Mouse (Mus musculus) embryonic facial prominence, embryonic 11.5 days (tissue): ENCODE measurements around the gene Ppp2r5e. TPM values are rescaled to one million over a fixed set of nuclear protein-coding genes. Genes with fewer than 3 reads are reported as not detected.

Source experiments
- ATAC-seq: fragments of 200-750 bp; cut with Nextera tagmentation; replicated peaks from 2 replicates; pipeline ENCODE4 v1.8.0; 2017; ENCODE audit warnings: low read depth; ENCODE audit not compliant: insufficient number of reproducible peaks, low FRiP score, low TSS enrichment
- DNase-seq: peaks from one replicate; pipeline ENCODE4 v3.0.0-alpha.2; 2015; ENCODE audit warnings: low spot score
- H3K27ac ChIP-seq: fragments of 300-500 bp; sonication (generic); replicated peaks from 2 replicates; pipeline ENCODE4 v1.5.1; 2014; ENCODE audit warnings: mild to moderate bottlenecking, low read depth, low read length, control low read depth
- H3K27me3 ChIP-seq: fragments of 300-500 bp; sonication (generic); 2 replicates; pipeline ENCODE4 v1.6.1; 2014; ENCODE audit warnings: mild to moderate bottlenecking, low read length, moderate library complexity, mixed read lengths; ENCODE audit not compliant: control insufficient read depth, insufficient read depth
- H3K36me3 ChIP-seq: fragments of 300-500 bp; sonication (generic); replicated peaks from 2 replicates; pipeline ENCODE4 v1.6.1; 2014; ENCODE audit warnings: low read depth, mild to moderate bottlenecking, low read length, moderate library complexity, mixed read lengths; ENCODE audit not compliant: control insufficient read depth, insufficient read depth
- H3K4me1 ChIP-seq: fragments of 300-500 bp; sonication (generic); 2 replicates; pipeline ENCODE4 v1.6.1; 2014; ENCODE audit warnings: low read length, mixed read lengths; ENCODE audit not compliant: control insufficient read depth, insufficient read depth
- H3K4me2 ChIP-seq: fragments of 300-500 bp; sonication (generic); 2 replicates; pipeline ENCODE4 v1.6.1; 2014; ENCODE audit warnings: low read depth, mild to moderate bottlenecking, control low read depth, low read length, moderate library complexity
- H3K4me3 ChIP-seq: fragments of 300-500 bp; sonication (generic); 2 replicates; pipeline ENCODE4 v1.5.1; 2014; ENCODE audit warnings: low read depth, low read length, control low read depth
- H3K9ac ChIP-seq: fragments of 300-500 bp; sonication (generic); replicated peaks from 2 replicates; pipeline ENCODE4 v1.6.1; 2014; ENCODE audit warnings: mild to moderate bottlenecking, control low read depth, low read length
- H3K9me3 ChIP-seq: fragments of 300-500 bp; sonication (generic); replicated peaks from 2 replicates; pipeline ENCODE4 v1.6.1; 2016; ENCODE audit warnings: mild to moderate bottlenecking, low read length, inconsistent platforms, mixed read lengths; ENCODE audit not compliant: control insufficient read depth
- WGBS: fragments of 180-500 bp; shearing (Covaris S2); extraction: QIAGEN DNeasy Blood & Tissue Kit; methylation state at CpG from one replicate; pipeline ENCODE4 v1.1.7; 2014; 5-methylcytosine and 5-hydroxymethylcytosine counted together
- polyA plus RNA-seq: library from polyadenylated mRNA; unstranded; fragments of >200 nt; fragmentation: Nextera tagmentation; extraction: Ambion mirVana; gene quantifications from 2 replicates; pipeline ENCODE4 v1.2.1, GENCODE M21; 2014

The Ppp2r5e gene
- polyA plus RNA-seq: 18.7 TPM in 2 replicates

DNA sequence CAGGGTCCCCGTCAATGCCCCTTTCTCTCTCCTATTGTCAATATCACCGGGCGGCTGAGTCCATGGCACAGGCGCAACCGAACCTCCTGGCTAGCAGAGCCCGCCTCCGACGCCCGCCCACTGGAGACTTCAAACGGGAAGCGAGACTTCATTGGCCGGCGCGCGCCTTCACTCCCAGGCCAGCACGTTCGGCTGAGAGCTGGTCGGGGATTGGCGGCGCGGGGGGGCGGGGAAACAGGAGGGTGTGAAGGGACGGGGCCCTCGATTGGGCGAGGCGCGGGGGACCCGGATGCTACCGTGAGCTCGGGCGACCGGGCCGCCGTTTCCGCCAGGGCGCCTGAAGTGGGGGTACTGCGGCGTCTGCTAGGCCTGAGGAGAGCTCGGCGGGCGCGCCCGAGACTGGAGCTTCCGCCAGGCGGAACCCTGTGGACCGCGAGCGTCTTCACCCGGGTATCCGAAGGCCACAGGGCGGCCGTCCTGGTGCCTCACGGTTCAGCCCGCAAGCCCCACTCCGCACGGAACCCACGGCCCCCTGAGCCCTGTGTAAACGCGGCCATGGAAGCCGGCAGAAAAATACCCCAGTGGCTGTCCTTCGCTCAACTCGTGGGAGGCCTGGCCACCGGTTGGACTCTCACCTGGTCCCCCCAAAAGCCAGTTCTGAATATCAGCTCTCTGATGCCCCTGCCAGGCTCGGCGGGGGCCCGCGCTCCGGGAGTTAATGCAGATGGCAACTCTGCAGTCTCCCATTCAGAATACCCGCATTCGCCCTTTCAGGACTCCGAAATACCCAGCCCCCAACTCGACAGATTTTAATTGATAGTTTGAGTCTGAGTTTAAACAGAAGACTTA is at the start of gene Ppp2r5e:
Gene Ppp2r5e (minus strand): TSS at position 92 of the 849 bp plus-strand sequence.
- H3K4me1 ChIP-seq: no peaks in the 10 kb centered on the region
- ATAC-seq (peak; percentile 99), DNase-seq (peak; percentile 99)
- under 1% methylated on average over 72 of the region's 72 CpGs for WGBS
- H3K4me2 ChIP-seq: peak within 1 kb of the TSS; percentile 81
- no peaks in the 10 kb centered on the region for H3K9me3 ChIP-seq
- H3K27me3 ChIP-seq: no peaks in the 10 kb centered on the region
- H3K36me3 ChIP-seq: no peaks in the 10 kb centered on the region
- H3K27ac ChIP-seq: peak within 1 kb of the TSS; percentile 91
- H3K4me3 ChIP-seq: peak within 1 kb of the TSS; percentile 100
- peak within 1 kb of the TSS; percentile 98 for H3K9ac ChIP-seq

DNA sequence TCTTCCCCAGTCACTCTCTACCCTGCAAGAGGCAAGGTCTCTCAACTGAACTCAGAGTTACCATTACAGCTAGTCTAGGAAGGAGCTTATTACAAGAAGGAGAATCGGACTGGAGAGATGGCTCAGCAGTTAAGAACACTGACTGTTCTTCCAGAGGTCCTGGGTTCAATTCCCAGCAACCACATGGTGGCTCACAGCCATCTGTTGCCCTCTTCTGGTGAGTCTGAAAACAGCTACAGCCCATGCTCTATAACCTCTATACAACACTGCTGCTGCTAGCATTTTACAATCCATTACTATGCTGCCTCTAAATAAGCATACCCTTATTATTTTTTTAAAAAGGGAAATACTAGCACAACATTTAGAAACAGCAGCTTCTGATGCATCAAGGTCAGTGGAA is 49.7 kb upstream of the Ppp2r5e start:
- Histone ChIP-seq H3K27me3 (no peaks in the 10 kb centered on the region), H3K9ac (no peak overlapping the region), H3K4me3 (no peak overlapping the region), H3K4me2 (no peak overlapping the region), H3K4me1 (no peaks in the 10 kb centered on the region), H3K27ac (no peak overlapping the region), H3K36me3 (no peaks in the 10 kb centered on the region), H3K9me3 (no peaks in the 10 kb centered on the region)
- no peak for DNase-seq
- WGBS: 85% methylated on average over 1 of the region's 1 CpGs
- ATAC-seq: no peak

DNA sequence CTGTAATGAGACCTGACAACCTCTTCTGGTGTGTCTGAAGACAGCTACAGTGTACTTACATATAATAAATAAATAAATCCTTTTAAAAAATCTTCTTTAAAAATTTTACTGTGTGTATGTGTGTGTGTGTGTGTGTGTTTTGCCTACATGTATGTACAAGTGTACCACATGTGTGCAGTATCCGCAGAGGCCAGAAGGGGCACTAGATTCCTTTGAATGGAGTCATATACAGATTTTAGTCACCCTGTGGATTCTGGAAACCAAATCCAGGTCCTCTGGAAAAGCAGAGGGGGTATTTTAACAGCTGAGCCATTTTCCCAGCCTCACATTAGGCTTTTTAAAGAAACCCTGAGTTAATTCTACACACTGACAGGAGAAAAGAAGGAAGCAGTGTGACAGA is 45.7 kb upstream of the Ppp2r5e start:
- Histone ChIP-seq H3K27me3 (no peaks in the 10 kb centered on the region), H3K36me3 (no peaks in the 10 kb centered on the region), H3K4me2 (no peak overlapping the region), H3K9me3 (no peaks in the 10 kb centered on the region), H3K9ac (no peak overlapping the region), H3K4me1 (no peaks in the 10 kb centered on the region), H3K27ac (no peak overlapping the region), H3K4me3 (no peak overlapping the region)
- WGBS: 97% methylated on average over 1 of the region's 1 CpGs
- ATAC-seq (no peak), DNase-seq (no peak)

DNA sequence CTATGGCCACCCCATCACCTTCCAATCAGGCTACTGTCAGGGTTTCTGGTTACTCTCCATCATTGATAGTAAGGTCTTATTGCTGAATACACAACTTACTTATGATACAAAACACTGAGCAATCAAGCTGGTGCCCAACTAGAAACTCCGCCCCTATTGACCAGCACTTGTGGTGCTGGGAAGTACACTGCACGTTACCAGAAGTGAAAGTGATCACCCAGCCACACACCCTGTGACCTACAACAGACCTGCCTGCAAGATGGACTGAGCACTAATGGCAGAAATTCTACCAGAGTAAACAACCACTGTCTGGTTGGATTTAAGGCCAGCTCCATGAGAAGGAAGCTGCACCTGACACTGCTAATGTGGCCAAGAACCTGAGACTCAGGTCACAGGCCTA is 42.3 kb upstream of the Ppp2r5e start:
- DNase-seq: no peak
- H3K36me3 ChIP-seq: no peaks in the 10 kb centered on the region
- no peak overlapping the region for H3K4me2 ChIP-seq
- no peak overlapping the region for H3K4me3 ChIP-seq
- H3K9me3 ChIP-seq: no peaks in the 10 kb centered on the region
- no peaks in the 10 kb centered on the region for H3K27me3 ChIP-seq
- no peaks in the 10 kb centered on the region for H3K4me1 ChIP-seq
- no peak for ATAC-seq
- no peak overlapping the region for H3K9ac ChIP-seq
- H3K27ac ChIP-seq: no peak overlapping the region
- 84% methylated on average over 2 of the region's 2 CpGs for WGBS

DNA sequence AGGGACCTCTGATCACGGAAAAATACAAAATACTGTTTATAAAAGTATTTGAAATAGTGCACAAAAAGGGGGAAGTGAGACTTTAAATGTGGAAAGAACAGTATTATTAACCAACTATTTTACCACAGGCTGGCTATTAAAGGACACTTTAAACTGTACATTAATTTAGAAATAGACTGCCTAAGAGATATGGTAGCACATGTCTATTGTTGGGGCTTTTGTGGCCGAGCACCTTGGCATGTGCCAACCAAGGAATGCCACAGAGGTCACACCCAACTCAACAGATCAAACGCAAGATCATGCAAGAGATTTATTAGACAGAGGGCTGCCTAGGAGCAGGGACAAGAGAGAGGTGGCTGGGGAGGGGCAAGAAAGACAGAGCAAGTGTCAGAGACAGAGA is 41.1 kb upstream of the Ppp2r5e start:
- H3K4me2 ChIP-seq: no peak overlapping the region
- H3K9ac ChIP-seq: no peak overlapping the region
- WGBS: 91% methylated on average over 3 of the region's 3 CpGs
- H3K36me3 ChIP-seq: no peaks in the 10 kb centered on the region
- no peaks in the 10 kb centered on the region for H3K27me3 ChIP-seq
- no peak overlapping the region for H3K27ac ChIP-seq
- DNase-seq (no peak), ATAC-seq (no peak)
- no peaks in the 10 kb centered on the region for H3K9me3 ChIP-seq
- no peak overlapping the region for H3K4me3 ChIP-seq
- no peaks in the 10 kb centered on the region for H3K4me1 ChIP-seq

DNA sequence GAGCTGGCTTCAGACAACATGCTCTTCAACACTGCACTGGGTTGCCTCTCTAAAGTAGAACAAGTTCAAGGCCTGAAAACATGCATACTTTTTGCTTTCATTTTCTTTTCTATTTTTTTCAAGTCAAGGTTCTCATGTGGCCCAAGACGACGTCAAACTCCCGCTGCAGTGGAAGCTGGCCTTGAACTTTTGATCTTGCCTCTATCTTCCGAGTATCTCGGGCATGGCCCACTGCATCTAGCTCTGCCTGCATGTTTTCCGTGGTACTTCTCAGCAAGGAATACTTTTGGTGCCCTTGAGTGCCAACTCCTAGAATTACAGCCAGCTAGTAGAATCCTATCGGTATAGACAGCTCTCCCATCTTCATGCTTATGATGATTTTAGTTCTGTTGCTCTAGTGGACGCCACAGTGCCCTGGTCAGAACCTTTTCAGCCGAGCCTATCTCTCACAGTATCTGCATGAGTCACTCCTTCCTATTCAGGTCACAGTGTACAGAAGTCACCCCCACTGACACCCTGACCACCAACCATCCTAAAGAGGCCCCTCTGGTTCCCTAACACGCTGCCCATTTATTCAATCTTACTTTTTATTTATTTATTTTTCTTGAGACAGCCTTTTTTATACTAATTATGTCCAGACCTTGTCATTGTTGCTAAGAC is 39.9 kb upstream of the Ppp2r5e start:
- no peak for ATAC-seq
- no peak overlapping the region for H3K27ac ChIP-seq
- no peak overlapping the region for H3K9ac ChIP-seq
- no peak overlapping the region for H3K4me3 ChIP-seq
- H3K4me2 ChIP-seq: no peak overlapping the region
- H3K9me3 ChIP-seq: no peaks in the 10 kb centered on the region
- no peaks in the 10 kb centered on the region for H3K4me1 ChIP-seq
- H3K27me3 ChIP-seq: no peaks in the 10 kb centered on the region
- no peak for DNase-seq
- H3K36me3 ChIP-seq: no peaks in the 10 kb centered on the region
- WGBS: 90% methylated on average over 10 of the region's 10 CpGs

DNA sequence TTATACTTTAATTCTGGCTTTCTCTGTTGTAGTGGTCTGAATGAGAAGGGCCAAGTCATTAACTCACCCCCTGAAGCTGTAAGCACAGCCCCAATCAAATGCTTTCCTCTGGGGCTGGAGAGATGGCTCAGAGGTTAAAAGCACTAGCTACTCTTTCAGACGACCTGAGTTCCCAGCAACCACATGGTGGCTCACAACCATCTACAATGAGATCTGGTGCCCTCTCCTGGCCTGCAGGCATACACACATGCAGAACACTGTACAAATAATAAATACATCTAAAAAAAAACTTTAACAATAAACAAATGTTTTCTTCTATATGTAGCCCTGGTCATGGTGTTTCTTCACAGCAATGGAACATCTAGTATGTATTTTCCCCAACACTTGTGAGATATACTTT is 33.6 kb upstream of the Ppp2r5e start:
- Histone ChIP-seq H3K4me1 (no peaks in the 10 kb centered on the region), H3K36me3 (no peaks in the 10 kb centered on the region), H3K4me2 (no peak overlapping the region), H3K4me3 (no peak overlapping the region), H3K9me3 (no peaks in the 10 kb centered on the region), H3K9ac (no peak overlapping the region), H3K27me3 (no peaks in the 10 kb centered on the region), H3K27ac (no peak overlapping the region)
- DNase-seq (no peak), ATAC-seq (no peak)
- 70% methylated on average over 1 of the region's 1 CpGs for WGBS

DNA sequence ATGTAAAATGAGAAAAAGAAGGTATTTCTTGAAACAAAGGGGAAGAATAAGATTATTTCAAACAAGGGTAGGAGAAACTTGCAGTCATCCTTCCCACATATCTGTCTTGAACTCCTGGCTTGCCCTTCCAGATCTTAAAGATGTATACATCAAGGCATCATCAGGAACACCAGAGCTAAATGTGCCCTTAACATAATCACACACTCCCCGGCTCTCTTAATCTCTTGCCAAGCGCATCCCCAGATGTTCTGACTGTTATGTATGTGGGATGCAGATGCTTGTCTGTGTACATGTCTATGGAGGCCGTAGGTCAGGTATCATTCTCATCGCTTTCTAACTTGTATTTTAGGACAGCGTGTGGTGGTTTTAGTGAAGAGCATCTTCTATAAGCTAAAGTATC is 27.2 kb upstream of the Ppp2r5e start:
- 94% methylated on average over 5 of the region's 5 CpGs for WGBS

More for the DNA sequence above, 27.2 kb upstream of the Ppp2r5e start:
- Histone ChIP-seq H3K4me1 (no peaks in the 10 kb centered on the region), H3K27ac (no peak overlapping the region), H3K4me3 (no peak overlapping the region), H3K27me3 (no peaks in the 10 kb centered on the region), H3K9ac (no peak overlapping the region), H3K4me2 (no peak overlapping the region), H3K36me3 (no peaks in the 10 kb centered on the region), H3K9me3 (no peaks in the 10 kb centered on the region)
- no peak for DNase-seq
- ATAC-seq: no peak
